Mouse (Mus musculus) heart, postnatal 0 days (tissue): Measurements from ENCODE around the gene Rnft1.

Experiments
- CTCF ChIP-seq: IDR thresholded peaks from 2 replicates; pipeline ENCODE4 v1.5.1; 2016; ENCODE audit warnings: antibody characterized with exemption, control low read depth, low read depth
- EP300 ChIP-seq: IDR thresholded peaks from 2 replicates; pipeline ENCODE4 v1.6.1; 2016; ENCODE audit warnings: antibody characterized with exemption, low read depth

DNA sequence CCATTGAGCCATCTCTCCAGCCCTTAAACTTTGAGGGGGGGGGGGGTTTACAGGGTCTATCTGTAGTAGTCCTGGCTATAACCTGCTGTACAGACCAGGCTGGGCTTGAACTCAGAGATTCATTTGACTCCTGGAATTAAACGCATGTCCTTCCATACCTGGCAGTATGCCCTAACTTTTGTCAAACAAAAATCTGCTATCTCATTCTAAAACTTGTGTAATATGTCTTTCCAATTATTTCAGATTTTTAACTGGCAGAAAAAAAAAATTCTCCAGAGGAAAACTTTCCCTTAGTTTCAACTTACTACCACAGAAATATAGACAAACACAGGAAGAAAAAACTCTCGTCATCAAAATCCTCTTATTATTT is 56.0 kb downstream of the Rnft1 start:
- TF ChIP-seq CTCF (no peak), EP300 (no peak)
